Mouse (Mus musculus) monocyte, adult 59 days (primary cell): ENCODE data around the gene Zfp185. TPM values are rescaled to one million over a fixed set of nuclear protein-coding genes. Genes with fewer than 3 reads are reported as not detected.

Experiments used
- total RNA-seq, 2 experiments: library from RNA; stranded (reverse); gene quantifications; one replicate each; pipeline ENCODE4 v1.2.4; 2023

Zfp185 gene
- under 1 TPM in 1 of 2 experiments, not detected in 1; 0.21 TPM for total RNA-seq

DNA sequence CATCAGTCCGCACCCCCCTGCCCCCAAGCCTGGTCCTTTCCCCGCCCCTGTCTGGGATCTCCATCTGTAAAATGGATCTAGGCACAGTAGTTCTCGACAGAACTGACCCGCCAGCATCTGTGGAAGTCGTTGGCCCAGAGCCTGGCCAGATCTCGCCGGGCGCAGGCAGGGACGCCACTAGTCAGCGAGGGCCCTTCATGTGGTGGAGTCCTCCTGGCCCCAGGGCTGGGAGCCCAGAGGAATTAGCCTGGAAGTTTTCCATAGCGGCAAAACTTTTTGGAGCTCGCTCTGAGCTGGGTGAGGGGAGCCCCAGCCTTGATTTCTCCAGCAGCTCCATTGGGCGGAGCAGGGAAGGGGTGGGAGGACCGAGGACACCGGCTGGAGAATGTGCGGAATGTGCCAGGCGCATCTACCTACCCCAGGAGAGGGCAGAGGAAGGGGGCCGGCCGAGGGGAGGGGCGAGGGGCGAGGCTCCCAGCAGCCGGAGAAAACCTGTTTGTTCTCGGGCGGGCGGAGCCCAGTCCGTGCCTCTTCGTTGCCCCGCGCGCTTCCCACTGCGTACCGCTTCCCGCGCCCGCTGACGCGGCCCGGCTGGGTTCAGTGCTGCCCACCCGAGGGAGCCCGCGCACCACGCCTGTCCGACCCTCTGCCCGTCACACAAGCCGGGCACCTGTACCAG lies at the start of gene Zfp185:
Gene Zfp185 (plus strand): TSS at position 499 of the 679 bp plus-strand sequence.

DNA sequence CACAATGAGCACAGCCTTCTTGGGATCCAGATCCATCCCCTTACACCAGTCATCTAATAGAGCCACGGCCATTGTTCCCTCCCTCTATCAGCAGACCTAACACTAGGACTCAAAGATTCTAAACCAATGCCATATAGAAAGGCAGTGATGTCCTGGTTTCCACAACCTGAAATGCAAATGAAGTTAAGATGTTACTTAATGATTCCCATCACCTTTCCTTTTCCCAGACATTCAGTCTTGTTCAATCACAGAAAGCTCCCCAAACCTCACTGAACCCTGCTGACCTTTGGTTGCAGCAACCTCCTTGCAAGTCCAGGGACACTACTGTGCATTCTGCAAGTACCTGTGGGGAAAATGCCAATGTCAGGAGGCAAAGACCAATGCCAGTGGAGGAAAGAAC lies 49.9 kb downstream of the Zfp185 start, which contains the start of gene Pnma5:
Gene Pnma5 (minus strand): TSS at position 101 of the 400 bp plus-strand sequence.

DNA sequence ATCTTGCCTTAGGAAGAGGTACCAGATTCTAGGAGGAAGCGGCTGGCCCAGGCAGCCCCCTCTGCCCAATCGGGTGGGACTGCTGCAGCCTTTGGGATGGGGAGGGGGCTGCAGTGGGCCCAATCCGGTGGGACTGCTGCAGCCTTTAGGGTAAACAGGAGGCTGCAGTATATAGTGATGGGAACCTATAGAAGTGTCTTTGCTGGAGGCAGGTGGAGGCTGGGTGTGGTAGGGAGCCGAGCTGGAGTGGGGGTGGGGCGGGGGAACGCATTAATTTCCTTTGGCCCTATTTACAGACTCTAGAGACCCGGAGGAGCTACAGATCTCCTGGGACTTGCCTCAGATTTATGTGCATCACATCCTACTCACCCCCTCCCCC lies 77.3 kb downstream of the Zfp185 start, which contains the start of gene Pnma3:
Gene Pnma3 (plus strand): TSS at position 373 of the 379 bp plus-strand sequence.

Other genes starting within 250 kb of the Zfp185 start
- gene Gabrq, start 162.2 kb upstream of the Zfp185 start, total RNA-seq = not detected
- gene Cetn2, start 68.9 kb upstream of the Zfp185 start, total RNA-seq = 10 to 100 TPM; 19.9 to 24.0 TPM
- gene Nsdhl, start 68.8 kb upstream of the Zfp185 start, total RNA-seq = 10 to 100 TPM; 11.7 to 12.8 TPM
- under 1 TPM in 1 of 2 experiments, not detected in 1; 0.67 TPM for gene Pnma5, start 49.8 kb downstream of the Zfp185 start, total RNA-seq
- gene Pnma3, start 77.4 kb downstream of the Zfp185 start, total RNA-seq = not detected
- 1 to 10 TPM; 2.9 to 5.5 TPM for gene Xlr4a, start 95.1 kb downstream of the Zfp185 start, total RNA-seq
- not detected for gene Xlr3a, start 109.8 kb downstream of the Zfp185 start, total RNA-seq
- not detected for gene Gm14685, start 129.7 kb downstream of the Zfp185 start, total RNA-seq
- gene Xlr5b, start 161.5 kb downstream of the Zfp185 start, total RNA-seq = not detected
- not detected for gene DXBay18, start 162.1 kb downstream of the Zfp185 start, total RNA-seq
- not detected for gene Spin2d, start 189.7 kb downstream of the Zfp185 start, total RNA-seq
- 10 to 100 TPM in 1 of 2 experiments, 1 to 10 TPM in 1; 2.1 to 12.0 TPM for gene Xlr3b, start 204.9 kb downstream of the Zfp185 start, total RNA-seq
- gene Xlr4b, start 227.0 kb downstream of the Zfp185 start, total RNA-seq = 1 to 10 TPM; 5.7 to 7.0 TPM
- gene F8a, start 241.0 kb downstream of the Zfp185 start, total RNA-seq = 1 to 10 TPM; 6.2 to 7.9 TPM